Mouse (Mus musculus) myocyte (in vitro differentiated cells): ENCODE data around the gene Gm10188.

ENCODE experiments used
- CEBPB ChIP-seq: IDR thresholded peaks from 2 replicates; pipeline ENCODE4 v1.6.1; 2011; ENCODE audit warnings: mild to moderate bottlenecking, moderate library complexity; ENCODE audit not compliant: poor library complexity, insufficient read depth, severe bottlenecking
- MYOG ChIP-seq, 3 experiments: IDR thresholded peaks; one replicate each; pipeline ENCODE4 v1.6.1; 2011; ENCODE audit warnings: control low read depth in 2 of 3, low read depth in 2 of 3, mild to moderate bottlenecking in 2 of 3; ENCODE audit not compliant: insufficient read length in 2 of 3, control insufficient read depth in 1 of 3, insufficient read depth in 1 of 3
- POLR2A ChIP-seq: IDR thresholded peaks from one replicate; pipeline ENCODE4 v1.6.1; 2011; ENCODE audit warnings: low read depth, mild to moderate bottlenecking, control low read depth, moderate library complexity; ENCODE audit not compliant: insufficient read length
- POLR2AphosphoS2 ChIP-seq: IDR thresholded peaks from one replicate; pipeline ENCODE4 v1.6.1; 2011; ENCODE audit warnings: low read depth, control low read depth; ENCODE audit not compliant: insufficient read length
- USF1 ChIP-seq: IDR thresholded peaks from one replicate; pipeline ENCODE4 v1.6.1; 2011; ENCODE audit warnings: low read depth, mild to moderate bottlenecking, control low read depth, moderate library complexity

- TF ChIP-seq POLR2A, result no peak
- TF ChIP-seq MYOG (IDR thresholded peaks at IDR 0.05; ENCODE audit: control insufficient read depth in 1 of 3, insufficient read depth in 1 of 3, insufficient read length in 2 of 3, low read depth in 2 of 3), result no peak
- TF ChIP-seq POLR2AphosphoS2, result no peak
- TF ChIP-seq USF1, result no peak
- TF ChIP-seq CEBPB, result no peak
These were observed 38.9 kb downstream of the Gm10188 start for GRCm38 (mm10) chr1:132190621-132191092.
